19 mouse cellular contexts compared by ENCODE assay signal in the genomic region with DNA sequence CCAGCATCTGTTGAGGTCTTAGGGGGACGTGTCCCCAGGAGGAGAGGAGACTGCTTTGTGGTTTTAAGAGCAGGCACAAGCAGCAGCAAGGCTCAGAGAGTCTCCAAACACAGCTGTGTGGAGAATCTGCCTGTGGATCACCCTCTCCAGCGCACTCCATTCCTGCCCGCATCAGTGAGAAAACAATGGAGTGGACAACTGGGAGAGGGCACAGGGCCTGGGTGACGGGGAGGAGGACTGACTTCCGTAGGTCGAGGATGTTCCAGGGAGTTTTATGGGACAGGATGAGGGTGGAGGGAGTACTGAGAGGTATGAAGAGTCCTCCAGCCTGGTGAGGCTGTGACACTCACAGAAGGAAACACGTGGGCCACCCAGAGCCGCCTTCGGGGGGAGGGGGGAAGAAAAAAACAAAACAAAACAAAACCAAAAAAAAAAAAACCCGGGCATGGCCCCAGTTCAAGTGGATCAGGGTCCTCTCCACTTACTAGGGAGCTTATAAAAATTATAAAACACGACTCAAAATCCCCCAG. TPM values are rescaled to one million over a fixed set of nuclear protein-coding genes. Genes with fewer than 3 reads are reported as not detected.
A peak's percentile ranks its signal among the peaks of the same experiment; 100 is the strongest.
DNase-seq lines count a peak whose midpoint lies in the region; ATAC-seq and TF ChIP-seq lines count a peak whose summit lies in the region.
"Had no signal": no experiment of that assay in that cellular context is flagged by ENCODE, and none has a peak within 500 bp of the region (broad histone marks: within the 10 kb centered on the region; RNA-seq: fewer than 3 reads in every experiment).

No protein-coding gene starts in this region.

- no peak for TF ChIP-seq EP300 in heart, postnatal 0 days (IDR thresholded peaks at IDR 0.05; ENCODE audit: low read depth)

- H3K27me3 ChIP-seq in heart, postnatal 0 days (ENCODE audit: control insufficient read depth, insufficient read depth, low read length): no peaks in the 10 kb centered on the region
- H3K27me3 ChIP-seq in hindbrain, embryonic 16.5 days (replicated peaks; ENCODE audit: control insufficient read depth, insufficient read depth, low read length): no peaks in the 10 kb centered on the region
- H3K27me3 ChIP-seq: forebrain, embryonic 15.5 days; neural tube, embryonic 15.5 days had no signal

- H3K4me1 ChIP-seq in heart, postnatal 0 days (ENCODE audit: control insufficient read depth, insufficient read depth): peaks cover 10% of the 10 kb centered on the region; the same call in 1 of the 2 replicates
- H3K4me1 ChIP-seq in hindbrain, embryonic 16.5 days (ENCODE audit: control insufficient read depth, insufficient read depth, low read depth, low read length): peaks cover 8% of the 10 kb centered on the region

- ATAC-seq in heart, postnatal 0 days (ENCODE audit: insufficient read depth, low read depth): no peak
- peak; percentile 78 for ATAC-seq in CD4-positive, CD25-positive, alpha-beta regulatory T cell, adult 4 months
- ATAC-seq in hindbrain, embryonic 16.5 days: no peak
- ATAC-seq: forebrain, embryonic 15.5 days had no signal

- 54% methylated on average over 11 of the region's 11 CpGs for WGBS in heart, postnatal 0 days
- WGBS in hindbrain, embryonic 16.5 days: 52% methylated on average over 11 of the region's 11 CpGs

- no peaks in the 10 kb centered on the region for H3K9me3 ChIP-seq in heart, postnatal 0 days (replicated peaks; ENCODE audit: control insufficient read depth, low read length)
- no peaks in the 10 kb centered on the region for H3K9me3 ChIP-seq in hindbrain, embryonic 16.5 days (ENCODE audit: control insufficient read depth, low read length)
- H3K9me3 ChIP-seq: forebrain, embryonic 15.5 days; hindbrain, embryonic 10.5 days; neural tube, embryonic 15.5 days had no signal

- H3K4me3 ChIP-seq in heart, postnatal 0 days (ENCODE audit: low read depth, low read length): no peak overlapping the region
- H3K4me3 ChIP-seq in hindbrain, embryonic 16.5 days (ENCODE audit: low read length): no peak overlapping the region
- H3K4me3 ChIP-seq: forebrain, embryonic 15.5 days; hindbrain, embryonic 10.5 days; left cerebral cortex, adult 2 months; neural tube, embryonic 15.5 days had no signal

- no peak for DNase-seq in heart, postnatal 0 days (ENCODE audit: low spot score)
- no peak for DNase-seq in heart, postnatal 4 days
- peak; percentile 38 for DNase-seq in induced T-regulatory cell, adult 2 months (ENCODE audit: low read depth)
- peak; percentile 42 to 56 for DNase-seq in thymus, postnatal 10 days (ENCODE audit: low spot score in 2 of 2)
- DNase-seq in gastrocnemius, postnatal 36 days: no peak
- DNase-seq in layer of hippocampus, adult 11-12 months (ENCODE audit: low spot score): no peak
- DNase-seq: adrenal gland, postnatal 10 days; cerebellum, postnatal 14 days; gastrocnemius, postnatal 10 days; kidney, adult 11 months; liver; spleen, adult 18-20 months had no signal

- H3K4me2 ChIP-seq in heart, postnatal 0 days (ENCODE audit: low read depth, low read length): no peak overlapping the region
- no peak overlapping the region for H3K4me2 ChIP-seq in hindbrain, embryonic 16.5 days (ENCODE audit: low read length)
- H3K4me2 ChIP-seq: forebrain, embryonic 15.5 days; neural tube, embryonic 15.5 days had no signal

- H3K9ac ChIP-seq in heart, postnatal 0 days (replicated peaks; ENCODE audit: low read depth, low read length): no peak overlapping the region
- H3K9ac ChIP-seq in hindbrain, embryonic 16.5 days (ENCODE audit: low read depth, low read length): no peak overlapping the region
- H3K9ac ChIP-seq: forebrain, embryonic 15.5 days; neural tube, embryonic 15.5 days had no signal

- no peaks in the 10 kb centered on the region for H3K36me3 ChIP-seq in heart, postnatal 0 days (replicated peaks; ENCODE audit: control insufficient read depth, insufficient read depth, low read length)
- H3K36me3 ChIP-seq in hindbrain, embryonic 16.5 days (ENCODE audit: control insufficient read depth, insufficient read depth, low read length): no peaks in the 10 kb centered on the region
- H3K36me3 ChIP-seq: forebrain, embryonic 15.5 days; hindbrain, embryonic 10.5 days; neural tube, embryonic 15.5 days had no signal

- TF ChIP-seq CTCF in heart, postnatal 0 days (IDR thresholded peaks at IDR 0.05; ENCODE audit: low read depth): no peak

- H3K27ac ChIP-seq in heart, postnatal 0 days (ENCODE audit: low read depth): peak overlapping the region; percentile 44; the same call in 1 of the 2 replicates
- H3K27ac ChIP-seq in hindbrain, embryonic 16.5 days (ENCODE audit: low read depth, low read length): no peak overlapping the region
- H3K27ac ChIP-seq: forebrain, embryonic 15.5 days; left cerebral cortex, adult 2 months; neural tube, embryonic 15.5 days; stomach, postnatal 0 days had no signal

- intact Hi-C loops in gastrocnemius, postnatal 36 days (cut with DNase I): no loop called here

RNA-seq across cellular contexts. Expression of a gene that starts 29.7 kb away (rescaled TPM):
- 10.2 and 11.2 TPM in 2 replicates for total RNA-seq in heart, postnatal 0 days (2014; rRNA removed; ENCODE audit: low replicate concordance)
- 6.6 TPM in 2 replicates for polyA plus RNA-seq in heart, postnatal 0 days (2015; fragmentation: Nextera tagmentation; extraction: Ambion mirVana)
- 10 to 100 TPM; 14.1 to 14.8 TPM for total RNA-seq in heart, postnatal 4 days (2021)
- 1 to 10 TPM; 7.2 to 9.8 TPM for polyA plus RNA-seq in CD4-positive, CD25-positive, alpha-beta regulatory T cell, adult 4 months (2017; shearing (Covaris generic))
- 10 to 100 TPM in 1 of 2 experiments, 1 to 10 TPM in 1; 6.6 to 10.7 TPM for total RNA-seq in gastrocnemius, postnatal 36 days (2021)
- 31.1 and 36.7 TPM in 2 replicates for polyA plus RNA-seq in hindbrain, embryonic 16.5 days (2015; fragmentation: Nextera tagmentation; extraction: Ambion mirVana)

Comparison
In these comparisons a context has a peak if more than half of its experiments do, and no peak if none do; other contexts are left out.
1. DNase-seq: peak in induced T-regulatory cell, adult 2 months (single experiment) and thymus, postnatal 10 days (2 of 2); none in heart, postnatal 0 days (single experiment), heart, postnatal 4 days (single experiment), gastrocnemius, postnatal 36 days (0 of 2) and layer of hippocampus, adult 11-12 months (single experiment).